Mouse (Mus musculus): ENCODE results near the gene Zfp318. TPM values are rescaled to one million over a fixed set of nuclear protein-coding genes. Genes with fewer than 3 reads are reported as not detected.

The Zfp318 gene
- polyA plus RNA-seq (2017; shearing (Covaris generic)): 10.6 TPM

DNA sequence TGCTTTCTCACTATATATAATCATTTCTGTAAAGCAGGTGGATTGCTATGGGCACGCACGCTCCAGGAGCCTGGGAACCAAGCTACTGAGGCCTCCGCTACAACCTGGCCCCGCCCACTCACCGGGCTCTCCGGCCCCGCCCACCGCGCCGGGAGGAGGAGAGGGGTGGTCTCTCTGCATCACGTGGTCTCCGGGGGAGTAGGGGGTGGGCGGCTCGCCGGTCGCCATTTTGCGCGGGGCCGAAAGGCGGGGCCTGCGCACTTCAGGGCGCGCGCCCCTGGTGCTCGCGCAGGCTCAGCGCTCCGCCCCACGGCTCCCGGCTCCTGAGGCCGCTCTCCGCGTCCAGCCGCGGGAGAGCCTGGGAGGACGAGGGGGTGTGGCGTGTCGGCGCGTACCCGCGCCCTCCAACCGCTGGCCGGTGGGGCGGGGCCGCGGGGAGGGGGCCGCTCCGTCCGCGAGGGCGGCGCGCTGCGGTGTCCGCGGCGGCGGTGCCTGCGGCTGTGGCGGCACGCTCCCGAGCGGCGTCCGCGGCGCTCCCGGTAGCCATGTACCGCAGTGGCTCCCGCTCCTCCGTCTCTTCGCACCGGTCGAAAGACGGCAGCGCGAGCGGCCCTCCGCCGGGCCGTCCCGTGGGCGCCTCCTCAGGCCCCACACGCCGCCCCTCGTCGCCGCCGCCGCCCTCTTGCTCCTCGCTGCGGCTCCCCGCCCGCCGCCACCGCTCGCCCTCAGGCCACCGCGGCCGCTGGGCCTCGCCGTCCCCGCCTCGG is at the start of gene Zfp318:
Gene Zfp318, plus strand, starts transcription at position 438 of the 767 bp plus-strand sequence.

DNA sequence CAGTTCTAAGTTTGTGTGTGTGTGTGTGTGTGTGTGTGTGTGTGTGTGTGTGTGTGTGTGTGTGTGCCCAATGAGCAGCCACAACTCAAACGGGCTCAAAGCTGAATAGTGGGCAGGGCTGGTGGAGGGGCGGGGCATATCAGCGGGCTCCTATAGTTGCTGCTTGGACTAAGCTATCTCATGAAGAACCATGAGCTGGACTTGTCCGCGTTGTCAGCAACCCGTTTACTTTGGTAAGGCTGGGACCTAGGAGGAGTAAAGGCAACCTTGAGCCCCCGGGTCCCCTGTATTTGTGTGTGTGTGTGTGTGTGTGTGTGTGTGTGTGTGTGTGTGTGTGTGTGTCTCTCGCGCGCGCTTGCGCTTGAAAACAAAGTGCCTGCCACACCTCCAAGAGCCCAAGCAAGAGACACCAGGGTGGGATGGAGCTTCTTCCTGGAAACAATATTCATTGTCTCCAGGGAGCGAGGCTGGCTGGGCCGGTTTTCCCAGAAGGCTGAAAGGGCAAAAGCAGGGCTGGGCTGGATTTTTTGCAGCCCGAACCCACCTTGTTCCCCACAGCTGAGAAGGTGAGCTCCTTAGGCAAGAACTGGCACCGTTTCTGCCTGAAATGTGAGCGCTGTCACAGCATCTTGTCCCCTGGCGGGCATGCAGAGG is 45.4 kb downstream of the Zfp318 start, which contains the start of gene Crip3:
Gene Crip3, plus strand, starts transcription at position 166 of the 654 bp plus-strand sequence.

DNA sequence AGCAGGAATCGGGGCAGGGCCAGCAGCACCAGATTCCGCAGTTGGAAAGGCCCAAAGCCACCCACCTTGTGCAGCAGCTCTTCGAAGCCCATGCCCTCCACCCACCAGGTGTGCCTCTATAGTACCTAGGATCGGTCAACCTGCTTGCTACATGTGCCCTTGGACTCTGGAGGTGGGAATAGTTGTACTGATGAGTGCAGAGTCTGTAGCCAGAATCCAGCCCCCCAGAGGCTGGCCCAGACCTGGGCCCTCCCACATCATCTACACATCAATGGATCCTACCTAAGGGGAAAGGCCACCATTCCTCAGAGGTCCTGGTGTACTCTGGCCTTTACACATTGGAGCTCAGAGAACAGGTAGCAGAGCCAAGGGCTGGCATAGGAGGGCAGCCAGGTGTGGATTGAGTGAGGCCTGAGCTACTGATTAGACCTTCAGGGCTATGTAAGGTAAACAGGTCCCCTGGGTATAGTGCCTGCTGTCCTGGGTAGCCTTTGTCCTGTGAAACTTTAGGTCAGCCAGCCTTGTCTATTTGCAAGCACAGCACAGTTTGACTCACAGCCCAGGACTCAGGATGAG is 54.9 kb downstream of the Zfp318 start, which contains the start of gene Slc22a7:
Gene Slc22a7, minus strand, starts transcription at position 160 of the 576 bp plus-strand sequence.

Other genes starting within 250 kb of the Zfp318 start
- 1.0 TPM for gene Rsph9, start 239.5 kb upstream of the Zfp318 start, polyA plus RNA-seq (2017; shearing (Covaris generic))
- 35.9 TPM for gene Mad2l1bp, start 230.2 kb upstream of the Zfp318 start, polyA plus RNA-seq (2017; shearing (Covaris generic))
- 62.6 TPM for gene Gtpbp2, start 222.7 kb upstream of the Zfp318 start, polyA plus RNA-seq (2017; shearing (Covaris generic))
- 3.1 TPM for gene Polh, start 181.1 kb upstream of the Zfp318 start, polyA plus RNA-seq (2017; shearing (Covaris generic))
- gene Xpo5, start 180.9 kb upstream of the Zfp318 start, polyA plus RNA-seq (2017; shearing (Covaris generic)): 23.4 TPM
- 69.3 TPM for gene Polr1c, start 135.7 kb upstream of the Zfp318 start, polyA plus RNA-seq (2017; shearing (Covaris generic))
- gene Yipf3, start 135.7 kb upstream of the Zfp318 start, polyA plus RNA-seq (2017; shearing (Covaris generic)): 150 TPM
- not detected for gene Lrrc73, start 130.2 kb upstream of the Zfp318 start, polyA plus RNA-seq (2017; shearing (Covaris generic))
- 57.7 TPM for gene Tjap1, start 100.7 kb upstream of the Zfp318 start, polyA plus RNA-seq (2017; shearing (Covaris generic))
- not detected for gene Dlk2, start 86.3 kb upstream of the Zfp318 start, polyA plus RNA-seq (2017; shearing (Covaris generic))
- gene Abcc10, start 55.4 kb upstream of the Zfp318 start, polyA plus RNA-seq (2017; shearing (Covaris generic)): 6.7 TPM
- not detected for gene Crip3, start 45.2 kb downstream of the Zfp318 start, polyA plus RNA-seq (2017; shearing (Covaris generic))
- not detected for gene Slc22a7, start 54.7 kb downstream of the Zfp318 start, polyA plus RNA-seq (2017; shearing (Covaris generic))
- gene Ttbk1, start 103.9 kb downstream of the Zfp318 start, polyA plus RNA-seq (2017; shearing (Covaris generic)): 0.13 TPM
- gene Dnph1, start 113.0 kb downstream of the Zfp318 start, polyA plus RNA-seq (2017; shearing (Covaris generic)): 0.96 TPM
- gene Cul9, start 162.7 kb downstream of the Zfp318 start, polyA plus RNA-seq (2017; shearing (Covaris generic)): 5.4 TPM
- 26.4 TPM for gene Srf, start 172.4 kb downstream of the Zfp318 start, polyA plus RNA-seq (2017; shearing (Covaris generic))
- gene Ptk7, start 245.8 kb downstream of the Zfp318 start, polyA plus RNA-seq (2017; shearing (Covaris generic)): not detected